Mouse (Mus musculus) intestine, embryonic 14.5 days (tissue): Measurements from ENCODE around the gene Rhof. TPM values are rescaled to one million over a fixed set of nuclear protein-coding genes. Genes with fewer than 3 reads are reported as not detected.
A peak's percentile ranks its signal among the peaks of the same experiment; 100 is the strongest.

Experiments
- ATAC-seq: fragments of 200-750 bp; cut with Nextera tagmentation; replicated peaks from 2 replicates; pipeline ENCODE4 v1.8.0; 2017; ENCODE audit warnings: low read depth, moderate number of reproducible peaks, moderate TSS enrichment, moderate library complexity; ENCODE audit not compliant: low FRiP score, low TSS enrichment
- DNase-seq: peaks from one replicate; pipeline ENCODE4 v3.0.0-alpha.2; 2018; ENCODE audit warnings: low spot score
- H3K27ac ChIP-seq: fragments of 300-500 bp; sonication (generic); 2 replicates; pipeline ENCODE4 v1.5.1; 2014; ENCODE audit warnings: low read depth, mild to moderate bottlenecking, control low read depth
- H3K27me3 ChIP-seq: fragments of 300-500 bp; sonication (generic); replicated peaks from 2 replicates; pipeline ENCODE4 v1.6.1; 2014; ENCODE audit warnings: low read length, control low read depth; ENCODE audit not compliant: control insufficient read depth, insufficient read depth
- H3K36me3 ChIP-seq: fragments of 300-500 bp; sonication (generic); 2 replicates; pipeline ENCODE4 v1.6.1; 2014; ENCODE audit warnings: low read length, control low read depth; ENCODE audit not compliant: control insufficient read depth, insufficient read depth
- H3K4me1 ChIP-seq: fragments of 300-500 bp; sonication (generic); replicated peaks from 2 replicates; pipeline ENCODE4 v1.6.1; 2014; ENCODE audit warnings: low read length, control low read depth, mixed read lengths; ENCODE audit not compliant: control insufficient read depth, insufficient read depth
- H3K4me2 ChIP-seq: fragments of 300-500 bp; sonication (generic); 2 replicates; pipeline ENCODE4 v1.6.1; 2014; ENCODE audit warnings: low read length
- H3K4me3 ChIP-seq: fragments of 300-500 bp; sonication (generic); 2 replicates; pipeline ENCODE4 v1.5.1; 2014; ENCODE audit warnings: low read depth, low read length, control low read depth, mixed read lengths
- H3K9ac ChIP-seq: fragments of 300-500 bp; sonication (generic); 2 replicates; pipeline ENCODE4 v1.6.1; 2014; ENCODE audit warnings: mild to moderate bottlenecking, low read length
- H3K9me3 ChIP-seq: fragments of 300-500 bp; sonication (generic); 2 replicates; pipeline ENCODE4 v1.6.1; 2016; ENCODE audit warnings: low read length, control low read depth; ENCODE audit not compliant: control insufficient read depth
- WGBS: fragments of 180-500 bp; shearing (Covaris S2); extraction: QIAGEN DNeasy Blood & Tissue Kit; methylation state at CpG from one replicate; pipeline ENCODE4 v1.1.7; 2014; 5-methylcytosine and 5-hydroxymethylcytosine counted together
- polyA plus RNA-seq: library from polyadenylated mRNA; unstranded; fragments of >200 nt; fragmentation: Nextera tagmentation; extraction: Ambion mirVana; gene quantifications from 2 replicates; pipeline ENCODE4 v1.2.1, GENCODE M21; 2014

Gene Rhof
- polyA plus RNA-seq, 1 experiment from 2014 or later = 1.5 TPM

- WGBS = 95% methylated on average over 19 of the region's 19 CpGs
- Histone ChIP-seq H3K27ac (no peak overlapping the region), H3K36me3 (peaks cover 68% of the 10 kb centered on the region), H3K9ac (no peak overlapping the region), H3K27me3 (no peaks in the 10 kb centered on the region), H3K4me2 (no peak overlapping the region; the same call in 1 of the 2 replicates), H3K4me1 (peaks cover 28% of the 10 kb centered on the region), H3K9me3 (no peaks in the 10 kb centered on the region), H3K4me3 (no peak overlapping the region)
- no peak for ATAC-seq
- DNase-seq = no peak
Measured at GRCm38 (mm10) chr5:123151707-123152362, 19.3 kb upstream of the Rhof start.

GRCm38 (mm10) chr5:123151077-123151476 lies 18.6 kb upstream of the Rhof start:
- Histone ChIP-seq H3K27ac (no peak overlapping the region), H3K36me3 (peaks cover 70% of the 10 kb centered on the region), H3K27me3 (no peaks in the 10 kb centered on the region), H3K4me3 (no peak overlapping the region), H3K4me2 (peak overlapping the region; percentile 44), H3K9ac (no peak overlapping the region), H3K9me3 (no peaks in the 10 kb centered on the region), H3K4me1 (peaks cover 28% of the 10 kb centered on the region)
- WGBS = 24% methylated on average over 7 of the region's 7 CpGs
- no peak for ATAC-seq
- DNase-seq = peak; percentile 66

- WGBS = 25% methylated on average over 7 of the region's 7 CpGs
- DNase-seq (no peak), ATAC-seq (0 out of 2 replicates have a peak, but pooled peaks have one; percentile 4)
- H3K9ac ChIP-seq = no peak overlapping the region
- no peaks in the 10 kb centered on the region for H3K27me3 ChIP-seq
- H3K36me3 ChIP-seq = peaks cover 67% of the 10 kb centered on the region
- peak overlapping the region; percentile 22; the same call in 1 of the 2 replicates for H3K4me3 ChIP-seq
- H3K27ac ChIP-seq = no peak overlapping the region
- peaks cover 30% of the 10 kb centered on the region for H3K4me1 ChIP-seq
- H3K4me2 ChIP-seq = peak overlapping the region; percentile 44
- H3K9me3 ChIP-seq = no peaks in the 10 kb centered on the region
Measured at GRCm38 (mm10) chr5:123150641-123151040, 18.1 kb upstream of the Rhof start.

GRCm38 (mm10) chr5:123149451-123150400 lies 17.2 kb upstream of the Rhof start:
- H3K9ac ChIP-seq = no peak overlapping the region
- H3K9me3 ChIP-seq = no peaks in the 10 kb centered on the region
- WGBS = 7% methylated on average over 19 of the region's 19 CpGs
- H3K27ac ChIP-seq = no peak overlapping the region; the same call in 1 of the 2 replicates
- H3K4me3 ChIP-seq = peak overlapping the region; percentile 22
- no peaks in the 10 kb centered on the region for H3K27me3 ChIP-seq
- DNase-seq (peak; percentile 96), ATAC-seq (peak; percentile 83)
- peak overlapping the region; percentile 44 for H3K4me2 ChIP-seq
- peaks cover 39% of the 10 kb centered on the region for H3K4me1 ChIP-seq
- peaks cover 68% of the 10 kb centered on the region for H3K36me3 ChIP-seq

GRCm38 (mm10) chr5:123148073-123148722 lies 15.7 kb upstream of the Rhof start:
- ATAC-seq (no peak), DNase-seq (no peak)
- Histone ChIP-seq H3K36me3 (peaks cover 53% of the 10 kb centered on the region), H3K9me3 (no peaks in the 10 kb centered on the region), H3K4me2 (no peak overlapping the region), H3K9ac (no peak overlapping the region), H3K27me3 (no peaks in the 10 kb centered on the region), H3K4me1 (peaks cover 49% of the 10 kb centered on the region), H3K27ac (no peak overlapping the region), H3K4me3 (no peak overlapping the region)
- 81% methylated on average over 25 of the region's 25 CpGs for WGBS

GRCm38 (mm10) chr5:123147569-123147968 lies 15.1 kb upstream of the Rhof start:
- ATAC-seq = no peak
- no peak overlapping the region for H3K4me2 ChIP-seq
- WGBS = 93% methylated on average over 17 of the region's 17 CpGs
- H3K4me1 ChIP-seq = peaks cover 49% of the 10 kb centered on the region
- H3K9me3 ChIP-seq = no peaks in the 10 kb centered on the region
- no peak overlapping the region for H3K9ac ChIP-seq
- no peak overlapping the region for H3K4me3 ChIP-seq
- no peak overlapping the region for H3K27ac ChIP-seq
- no peak for DNase-seq
- H3K27me3 ChIP-seq = no peaks in the 10 kb centered on the region
- peaks cover 47% of the 10 kb centered on the region for H3K36me3 ChIP-seq

GRCm38 (mm10) chr5:123146357-123146756 lies 13.9 kb upstream of the Rhof start:
- ATAC-seq (no peak), DNase-seq (no peak)
- Histone ChIP-seq H3K4me1 (peaks cover 45% of the 10 kb centered on the region), H3K4me3 (no peak overlapping the region), H3K4me2 (no peak overlapping the region), H3K36me3 (peaks cover 37% of the 10 kb centered on the region), H3K9ac (no peak overlapping the region), H3K27ac (no peak overlapping the region), H3K9me3 (no peaks in the 10 kb centered on the region), H3K27me3 (no peaks in the 10 kb centered on the region)
- WGBS = 85% methylated on average over 11 of the region's 11 CpGs

- Histone ChIP-seq H3K9ac (peak overlapping the region; percentile 23; the same call in 1 of the 2 replicates), H3K36me3 (peaks cover 35% of the 10 kb centered on the region), H3K4me1 (peaks cover 31% of the 10 kb centered on the region), H3K27me3 (no peaks in the 10 kb centered on the region), H3K9me3 (no peaks in the 10 kb centered on the region), H3K27ac (no peak overlapping the region), H3K4me3 (peak overlapping the region; percentile 89), H3K4me2 (peak overlapping the region; percentile 100)
- DNase-seq = no peak
- 37% methylated on average over 20 of the region's 20 CpGs for WGBS
- no peak for ATAC-seq
Measured at GRCm38 (mm10) chr5:123144746-123145590, 12.5 kb upstream of the Rhof start.
